Mouse (Mus musculus) intestine, postnatal 0 days (tissue): ENCODE results near the gene Xkr7. TPM values are rescaled to one million over a fixed set of nuclear protein-coding genes. Genes with fewer than 3 reads are reported as not detected.

Experiments
- ATAC-seq: fragments of 200-750 bp; cut with Nextera tagmentation; 2 replicates; pipeline ENCODE4 v1.8.0; 2017; ENCODE audit warnings: mild to moderate bottlenecking, moderate TSS enrichment, moderate library complexity
- H3K27ac ChIP-seq: fragments of 300-500 bp; sonication (generic); 2 replicates; pipeline ENCODE4 v1.5.1; 2014; ENCODE audit warnings: mild to moderate bottlenecking, low read depth, low read length, moderate library complexity
- H3K27me3 ChIP-seq: fragments of 300-500 bp; sonication (generic); replicated peaks from 2 replicates; pipeline ENCODE4 v1.6.1; 2014; ENCODE audit warnings: low read length, mixed read lengths; ENCODE audit not compliant: control insufficient read depth, insufficient read depth
- H3K36me3 ChIP-seq: fragments of 300-500 bp; sonication (generic); 2 replicates; pipeline ENCODE4 v1.6.1; 2014; ENCODE audit warnings: mild to moderate bottlenecking, moderate library complexity; ENCODE audit not compliant: control insufficient read depth, insufficient read depth
- H3K4me1 ChIP-seq: fragments of 300-500 bp; sonication (generic); replicated peaks from 2 replicates; pipeline ENCODE4 v1.6.1; 2014; ENCODE audit warnings: antibody characterized with exemption, low read length, mixed read lengths; ENCODE audit not compliant: control insufficient read depth, insufficient read depth
- H3K4me2 ChIP-seq: fragments of 300-500 bp; sonication (generic); replicated peaks from 2 replicates; pipeline ENCODE4 v1.6.1; 2014; ENCODE audit warnings: low read depth, mild to moderate bottlenecking, moderate library complexity
- H3K4me3 ChIP-seq: fragments of 300-500 bp; sonication (generic); 2 replicates; pipeline ENCODE4 v1.5.1; 2014; ENCODE audit warnings: low read depth, low read length
- H3K9ac ChIP-seq: fragments of 300-500 bp; sonication (generic); 2 replicates; pipeline ENCODE4 v1.6.1; 2014; ENCODE audit warnings: mild to moderate bottlenecking, low read depth, low read length
- H3K9me3 ChIP-seq: fragments of 300-500 bp; sonication (generic); 2 replicates; pipeline ENCODE4 v1.6.1; 2016; ENCODE audit warnings: mixed run types; ENCODE audit not compliant: control insufficient read depth
- CTCF ChIP-seq: sonication (generic); IDR thresholded peaks from 2 replicates; pipeline ENCODE4 v1.5.1; 2016; ENCODE audit warnings: low read depth, mild to moderate bottlenecking, control low read depth, antibody characterized with exemption, moderate library complexity
- WGBS: fragments of 180-500 bp; shearing (Covaris S2); extraction: QIAGEN DNeasy Blood & Tissue Kit; methylation state at CpG from one replicate; pipeline ENCODE4 v1.1.7; 2014; 5-methylcytosine and 5-hydroxymethylcytosine counted together
- polyA plus RNA-seq: library from polyadenylated mRNA; unstranded; fragments of >200 nt; fragmentation: Nextera tagmentation; extraction: Ambion mirVana; gene quantifications from 2 replicates; pipeline ENCODE4 v1.2.1, GENCODE M21; 2015

The Xkr7 gene
- not detected in 2 replicates for polyA plus RNA-seq

GRCm38 (mm10) chr2:153031126-153032082, at the start of gene Xkr7:
Xkr7 (plus strand) TSS chr2:153031852.
- Histone ChIP-seq H3K9me3 (no peaks in the 10 kb centered on the region), H3K9ac (no peak within 1 kb of the TSS), H3K27ac (no peak within 1 kb of the TSS), H3K27me3 (peaks cover 40% of the 10 kb centered on the region), H3K36me3 (no peaks in the 10 kb centered on the region), H3K4me1 (no peaks in the 10 kb centered on the region), H3K4me2 (peak within 1 kb of the TSS; percentile 65), H3K4me3 (peak within 1 kb of the TSS; percentile 36)
- 3% methylated on average over 39 of the region's 54 CpGs for WGBS
- TF ChIP-seq CTCF, result no peak
- ATAC-seq, result no peak

GRCm38 (mm10) chr2:152985582-152985981, 46.1 kb upstream of the Xkr7 start:
- ATAC-seq, result no peak
- no peak overlapping the region for H3K4me3 ChIP-seq
- no peaks in the 10 kb centered on the region for H3K9me3 ChIP-seq
- H3K27ac ChIP-seq, result no peak overlapping the region
- H3K4me2 ChIP-seq, result no peak overlapping the region
- no peak for TF ChIP-seq CTCF
- H3K27me3 ChIP-seq, result no peaks in the 10 kb centered on the region
- 59% methylated on average over 1 of the region's 1 CpGs for WGBS
- H3K4me1 ChIP-seq, result no peaks in the 10 kb centered on the region
- no peak overlapping the region for H3K9ac ChIP-seq
- H3K36me3 ChIP-seq, result no peaks in the 10 kb centered on the region

GRCm38 (mm10) chr2:152991529-152991928, 40.1 kb upstream of the Xkr7 start:
- H3K36me3 ChIP-seq, result no peaks in the 10 kb centered on the region
- no peak for TF ChIP-seq CTCF
- H3K9ac ChIP-seq, result no peak overlapping the region
- no peak overlapping the region for H3K4me3 ChIP-seq
- ATAC-seq, result no peak
- WGBS, result 73% methylated on average over 9 of the region's 9 CpGs
- H3K4me1 ChIP-seq, result no peaks in the 10 kb centered on the region
- H3K9me3 ChIP-seq, result no peaks in the 10 kb centered on the region
- H3K27me3 ChIP-seq, result no peaks in the 10 kb centered on the region
- no peak overlapping the region for H3K4me2 ChIP-seq
- H3K27ac ChIP-seq, result no peak overlapping the region

GRCm38 (mm10) chr2:152997046-152997445, 34.6 kb upstream of the Xkr7 start:
- TF ChIP-seq CTCF, result no peak
- no peaks in the 10 kb centered on the region for H3K9me3 ChIP-seq
- no peak overlapping the region for H3K9ac ChIP-seq
- no peak overlapping the region for H3K4me2 ChIP-seq
- no peak overlapping the region for H3K4me3 ChIP-seq
- H3K36me3 ChIP-seq, result no peaks in the 10 kb centered on the region
- no peaks in the 10 kb centered on the region for H3K4me1 ChIP-seq
- no peaks in the 10 kb centered on the region for H3K27me3 ChIP-seq
- no peak for ATAC-seq
- no peak overlapping the region for H3K27ac ChIP-seq
- 60% methylated on average over 4 of the region's 4 CpGs for WGBS

- no peaks in the 10 kb centered on the region for H3K27me3 ChIP-seq
- no peaks in the 10 kb centered on the region for H3K36me3 ChIP-seq
- H3K4me1 ChIP-seq, result no peaks in the 10 kb centered on the region
- ATAC-seq, result no peak
- H3K4me3 ChIP-seq, result no peak overlapping the region
- H3K9ac ChIP-seq, result no peak overlapping the region
- TF ChIP-seq CTCF, result no peak
- WGBS, result 74% methylated on average over 15 of the region's 15 CpGs
- H3K4me2 ChIP-seq, result no peak overlapping the region
- no peaks in the 10 kb centered on the region for H3K9me3 ChIP-seq
- H3K27ac ChIP-seq, result no peak overlapping the region
Observed at GRCm38 (mm10) chr2:153002492-153003248, 29.0 kb upstream of the Xkr7 start.

GRCm38 (mm10) chr2:153003681-153004338, 27.8 kb upstream of the Xkr7 start:
- no peak overlapping the region for H3K9ac ChIP-seq
- H3K4me1 ChIP-seq, result no peaks in the 10 kb centered on the region
- TF ChIP-seq CTCF, result no peak
- H3K4me2 ChIP-seq, result no peak overlapping the region
- 67% methylated on average over 13 of the region's 13 CpGs for WGBS
- H3K27me3 ChIP-seq, result no peaks in the 10 kb centered on the region
- no peak for ATAC-seq
- no peaks in the 10 kb centered on the region for H3K9me3 ChIP-seq
- H3K36me3 ChIP-seq, result peaks cover 5% of the 10 kb centered on the region
- no peak overlapping the region for H3K4me3 ChIP-seq
- H3K27ac ChIP-seq, result no peak overlapping the region
